ENCODE assay signal across 8 mouse cellular contexts in genomic region chr19:45736855-45737207, GRCm38 (mm10). TPM values are rescaled to one million over a fixed set of nuclear protein-coding genes. Genes with fewer than 3 reads are reported as not detected.
DNase-seq lines count a peak whose midpoint lies in the region; ATAC-seq and TF ChIP-seq lines count a peak whose summit lies in the region.

No protein-coding gene starts in this region.

- no peaks in the 10 kb centered on the region for H3K36me3 ChIP-seq in ES-E14 (ENCODE audit: control insufficient read depth, insufficient read depth, low read length, poor library complexity, severe bottlenecking)
- H3K36me3 ChIP-seq in forebrain, embryonic 12.5 days (replicated peaks): no peaks in the 10 kb centered on the region
- H3K36me3 ChIP-seq in hindbrain, postnatal 0 days (ENCODE audit: insufficient read depth, low read length): no peaks in the 10 kb centered on the region
- no peaks in the 10 kb centered on the region for H3K36me3 ChIP-seq in liver, embryonic 16.5 days (ENCODE audit: control insufficient read depth, insufficient read depth)
- H3K36me3 ChIP-seq in neural tube, embryonic 13.5 days: no peaks in the 10 kb centered on the region

- in situ Hi-C loops in ES-E14 (cut with MboI; ENCODE audit: low sequenced_read_pairs in 2 of 2, unreplicated experiment in 2 of 2): no loop called here

- peak overlapping the region; percentile 1 to 35; a peak in 3 of 4 replicates for H3K4me3 ChIP-seq in ES-E14 (ENCODE audit: insufficient read depth in 1 of 2, low read depth in 1 of 2, low read length in 2 of 2, poor library complexity in 1 of 2, severe bottlenecking in 1 of 2)
- peak overlapping the region; percentile 29 for H3K4me3 ChIP-seq in forebrain, embryonic 12.5 days (replicated peaks)
- H3K4me3 ChIP-seq in hindbrain, postnatal 0 days (ENCODE audit: low read length): peak overlapping the region; percentile 24
- no peak overlapping the region for H3K4me3 ChIP-seq in liver, embryonic 16.5 days (ENCODE audit: low read depth, low read length)
- peak overlapping the region; percentile 20 for H3K4me3 ChIP-seq in neural tube, embryonic 13.5 days

- peak; percentile 29 to 38 for DNase-seq in cerebellum, postnatal 36 days
- DNase-seq in ES-E14 (ENCODE audit: low read depth, low spot score): no peak
- DNase-seq in hindbrain, postnatal 0 days (ENCODE audit: low spot score): peak; percentile 53
- DNase-seq in spleen, postnatal 36 days (ENCODE audit: low spot score in 2 of 2): no peak

- H3K9ac ChIP-seq in ES-E14 (ENCODE audit: insufficient read depth, low read depth, low read length, poor library complexity, severe bottlenecking): peak overlapping the region; percentile 26; the same call in 1 of the 2 replicates
- H3K9ac ChIP-seq in forebrain, embryonic 12.5 days: no peak overlapping the region
- peak overlapping the region; percentile 22; the same call in 1 of the 2 replicates for H3K9ac ChIP-seq in hindbrain, postnatal 0 days (replicated peaks; ENCODE audit: low read length)
- no peak overlapping the region for H3K9ac ChIP-seq in liver, embryonic 16.5 days (ENCODE audit: low read depth, low read length)
- H3K9ac ChIP-seq in neural tube, embryonic 13.5 days: peak overlapping the region; percentile 41; the same call in 1 of the 2 replicates

- ATAC-seq in cerebellum, adult (ENCODE audit: insufficient number of reproducible peaks, low FRiP score, low TSS enrichment): no peak
- peak; percentile 44; the same call in 1 of the 2 replicates for ATAC-seq in forebrain, embryonic 12.5 days (ENCODE audit: low FRiP score)
- ATAC-seq in hindbrain, postnatal 0 days: peak; percentile 35; the same call in 1 of the 2 replicates
- peak; percentile 50 for ATAC-seq in liver, embryonic 16.5 days (ENCODE audit: low read depth)
- peak; percentile 68; the same call in 1 of the 2 replicates for ATAC-seq in neural tube, embryonic 13.5 days (ENCODE audit: low read depth)

- H3K4me2 ChIP-seq in forebrain, embryonic 12.5 days: peak overlapping the region; percentile 51
- H3K4me2 ChIP-seq in hindbrain, postnatal 0 days (ENCODE audit: low read depth, low read length): peak overlapping the region; percentile 55
- peak overlapping the region; percentile 36; the same call in 1 of the 2 replicates for H3K4me2 ChIP-seq in liver, embryonic 16.5 days (ENCODE audit: low read depth, low read length)
- H3K4me2 ChIP-seq in neural tube, embryonic 13.5 days: peak overlapping the region; percentile 51

- WGBS in forebrain, embryonic 12.5 days: 1% methylated on average over 28 of the region's 28 CpGs
- 1% methylated on average over 28 of the region's 28 CpGs for WGBS in hindbrain, postnatal 0 days
- WGBS in liver, embryonic 16.5 days (ENCODE audit: insufficient replicate concordance): under 1% methylated on average over 28 of the region's 28 CpGs
- 1% methylated on average over 28 of the region's 28 CpGs for WGBS in neural tube, embryonic 13.5 days

- H3K27me3 ChIP-seq in forebrain, embryonic 12.5 days: peaks cover 98% of the 10 kb centered on the region
- peaks cover 79% of the 10 kb centered on the region for H3K27me3 ChIP-seq in hindbrain, postnatal 0 days (ENCODE audit: insufficient read depth, low read length)
- peaks cover 93% of the 10 kb centered on the region for H3K27me3 ChIP-seq in liver, embryonic 16.5 days (ENCODE audit: control insufficient read depth, insufficient read depth, low read depth, low read length)
- peaks cover 100% of the 10 kb centered on the region for H3K27me3 ChIP-seq in neural tube, embryonic 13.5 days

- peaks cover 0 to 14% of the 10 kb centered on the region in 2 experiments; a peak in 2 of 4 replicates for H3K4me1 ChIP-seq in ES-E14 (ENCODE audit: control insufficient read depth in 2 of 2, insufficient read depth in 2 of 2, low read length in 2 of 2, poor library complexity in 1 of 2)
- peaks cover 29% of the 10 kb centered on the region for H3K4me1 ChIP-seq in forebrain, embryonic 12.5 days
- H3K4me1 ChIP-seq in hindbrain, postnatal 0 days (ENCODE audit: insufficient read depth, low read length): peaks cover 13% of the 10 kb centered on the region
- peaks cover 7% of the 10 kb centered on the region for H3K4me1 ChIP-seq in liver, embryonic 16.5 days (ENCODE audit: control insufficient read depth, low read depth, low read length)
- peaks cover 31% of the 10 kb centered on the region for H3K4me1 ChIP-seq in neural tube, embryonic 13.5 days (replicated peaks)

- TF ChIP-seq CTCF in hindbrain, postnatal 0 days (IDR thresholded peaks at IDR 0.05; ENCODE audit: low read depth): no peak

- H3K27ac ChIP-seq in ES-E14 (ENCODE audit: insufficient read depth, low read depth, low read length, poor library complexity, severe bottlenecking): no peak overlapping the region
- H3K27ac ChIP-seq in forebrain, embryonic 12.5 days: no peak overlapping the region
- H3K27ac ChIP-seq in hindbrain, postnatal 0 days: no peak overlapping the region
- no peak overlapping the region for H3K27ac ChIP-seq in liver, embryonic 16.5 days (ENCODE audit: low read length)
- no peak overlapping the region for H3K27ac ChIP-seq in neural tube, embryonic 13.5 days (replicated peaks)

- no peaks in the 10 kb centered on the region for H3K9me3 ChIP-seq in ES-E14 (ENCODE audit: control insufficient read depth, insufficient read depth, low read depth, low read length)
- H3K9me3 ChIP-seq in forebrain, embryonic 12.5 days: no peaks in the 10 kb centered on the region
- no peaks in the 10 kb centered on the region for H3K9me3 ChIP-seq in hindbrain, postnatal 0 days (ENCODE audit: low read length)
- H3K9me3 ChIP-seq in liver, embryonic 16.5 days (replicated peaks; ENCODE audit: control insufficient read depth, low read length): no peaks in the 10 kb centered on the region
- no peaks in the 10 kb centered on the region for H3K9me3 ChIP-seq in neural tube, embryonic 13.5 days

TF ChIP-seq in ES-E14, 5 proteins besides CTCF, POLR2A, EP300 and RAD21:
- TF ChIP-seq ZNF384 (IDR thresholded peaks at IDR 0.05; ENCODE audit: low read depth, low read length): no peak

RNA-seq across cellular contexts. Expression of gene Fgf8, which starts 5.9 kb away (rescaled TPM):
- total RNA-seq in ES-E14 (2012; rRNA removed): 1.1 and 1.5 TPM in 2 replicates
- 4.6 TPM in 2 replicates for polyA plus RNA-seq in forebrain, embryonic 12.5 days (2016; fragmentation: Nextera tagmentation; extraction: Ambion mirVana)
- 1.8 and 2.6 TPM in 2 replicates for total RNA-seq in hindbrain, postnatal 0 days (2014; rRNA removed)
- polyA plus RNA-seq in hindbrain, postnatal 0 days (2015; fragmentation: Nextera tagmentation; extraction: Ambion mirVana): 1.1 and 1.3 TPM in 2 replicates
- polyA plus RNA-seq in liver, embryonic 16.5 days (2015; fragmentation: Nextera tagmentation; extraction: Ambion mirVana): not detected in 2 replicates
- not detected in 2 replicates for polyA plus RNA-seq in neural tube, embryonic 13.5 days (2015; fragmentation: Nextera tagmentation; extraction: Ambion mirVana)

RNA-seq across cellular contexts. Expression of gene Npm3, which starts 12.6 kb away (rescaled TPM):
- 142 and 166 TPM in 2 replicates for total RNA-seq in ES-E14 (2012; rRNA removed)
- 9.0 and 10.7 TPM in 2 replicates for polyA plus RNA-seq in forebrain, embryonic 12.5 days (2016; fragmentation: Nextera tagmentation; extraction: Ambion mirVana)
- total RNA-seq in hindbrain, postnatal 0 days (2014; rRNA removed): 23.6 and 35.7 TPM in 2 replicates
- polyA plus RNA-seq in hindbrain, postnatal 0 days (2015; fragmentation: Nextera tagmentation; extraction: Ambion mirVana): 5.6 and 8.1 TPM in 2 replicates
- 4.6 and 6.1 TPM in 2 replicates for polyA plus RNA-seq in liver, embryonic 16.5 days (2015; fragmentation: Nextera tagmentation; extraction: Ambion mirVana)
- polyA plus RNA-seq in neural tube, embryonic 13.5 days (2015; fragmentation: Nextera tagmentation; extraction: Ambion mirVana): 6.4 and 6.7 TPM in 2 replicates

RNA-seq across cellular contexts. Expression of gene Mgea5, which starts 46.8 kb away (rescaled TPM):
- total RNA-seq in ES-E14 (2012; rRNA removed): 86.7 and 94.7 TPM in 2 replicates
- 94.7 and 105 TPM in 2 replicates for polyA plus RNA-seq in forebrain, embryonic 12.5 days (2016; fragmentation: Nextera tagmentation; extraction: Ambion mirVana)
- total RNA-seq in hindbrain, postnatal 0 days (2014; rRNA removed): 135 and 154 TPM in 2 replicates
- 74.2 and 78.0 TPM in 2 replicates for polyA plus RNA-seq in hindbrain, postnatal 0 days (2015; fragmentation: Nextera tagmentation; extraction: Ambion mirVana)
- 15.6 and 16.3 TPM in 2 replicates for polyA plus RNA-seq in liver, embryonic 16.5 days (2015; fragmentation: Nextera tagmentation; extraction: Ambion mirVana)
- 79.4 and 81.4 TPM in 2 replicates for polyA plus RNA-seq in neural tube, embryonic 13.5 days (2015; fragmentation: Nextera tagmentation; extraction: Ambion mirVana)

Comparison
In these comparisons a context has a peak if more than half of its experiments do, and no peak if none do; other contexts are left out.
1. DNase-seq: peak in cerebellum, postnatal 36 days (2 of 2) and hindbrain, postnatal 0 days (single experiment); none in ES-E14 (single experiment) and spleen, postnatal 36 days (0 of 2).
2. H3K9ac ChIP-seq: peak in ES-E14 (single experiment), hindbrain, postnatal 0 days (single experiment) and neural tube, embryonic 13.5 days (single experiment); none in forebrain, embryonic 12.5 days (single experiment) and liver, embryonic 16.5 days (single experiment).
3. Peak in every context shown above with its lines, with median percentiles within 50 percentile points of each other: H3K4me2 ChIP-seq.